Mouse (Mus musculus): ENCODE results near the gene Rasa3. TPM values are rescaled to one million over a fixed set of nuclear protein-coding genes. Genes with fewer than 3 reads are reported as not detected.

Rasa3 gene
- polyA plus RNA-seq, 1 experiment = 67.0 TPM

DNA sequence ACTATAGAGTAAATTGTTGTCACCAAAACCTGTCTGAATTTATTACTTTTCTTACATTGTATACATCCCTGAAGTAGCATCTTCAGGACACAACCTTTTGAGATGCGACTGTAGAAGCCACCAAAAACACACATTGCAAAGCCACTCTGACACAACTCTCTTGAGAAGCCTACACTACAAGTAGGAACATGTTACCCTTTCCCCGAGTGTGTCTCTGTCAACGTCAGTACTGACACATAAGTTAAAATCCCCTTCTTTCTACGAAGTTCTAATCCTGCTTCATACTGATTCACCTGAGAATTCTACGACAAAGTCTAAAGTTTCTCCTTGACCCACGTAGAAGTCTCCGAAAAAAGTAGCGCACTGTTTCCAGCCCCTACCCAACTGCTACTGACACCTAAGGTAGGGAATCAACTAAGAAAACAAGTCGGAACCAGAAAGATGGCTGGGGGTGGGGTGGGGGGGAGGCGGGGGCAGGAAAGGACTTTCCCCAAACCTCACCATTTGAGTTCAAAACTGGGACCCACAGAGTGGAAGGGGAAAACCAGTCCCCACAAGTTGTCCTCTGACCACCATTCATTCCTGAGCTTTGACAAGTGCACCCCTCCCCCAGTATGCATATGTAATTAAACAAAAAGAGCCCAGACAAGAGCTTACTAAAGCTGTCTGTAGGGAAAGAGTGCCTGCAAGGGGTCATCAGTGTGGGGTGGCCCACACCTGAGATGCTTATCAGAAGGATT, 47.9 kb downstream of the Rasa3 start:
- H3K27me3 ChIP-seq (ENCODE audit: control insufficient read depth, insufficient read depth, insufficient read length) = no peaks in the 10 kb centered on the region
- H3K79me3 ChIP-seq (ENCODE audit: low read depth) = peaks cover 38% of the 10 kb centered on the region
- H3K4me3 ChIP-seq (ENCODE audit: insufficient read depth, poor library complexity, severe bottlenecking) = no peak overlapping the region
- H3K79me2 ChIP-seq (ENCODE audit: control insufficient read depth, insufficient read depth) = peaks cover 86% of the 10 kb centered on the region
- TF ChIP-seq CTCF (IDR thresholded peaks at IDR 0.05; ENCODE audit: control insufficient read depth, insufficient read depth, insufficient read length) (no peak), FOSL1 (IDR thresholded peaks at IDR 0.05; ENCODE audit: insufficient read depth, low read length, poor library complexity, severe bottlenecking) (no peak), MAX (IDR thresholded peaks at IDR 0.05) (no peak), MYOG (IDR thresholded peaks at IDR 0.05; ENCODE audit: control insufficient read depth, extremely low read depth, insufficient read length) (no peak), USF1 (IDR thresholded peaks at IDR 0.05; ENCODE audit: low read depth) (no peak), MYOD1 (IDR thresholded peaks at IDR 0.05; ENCODE audit: control insufficient read depth, insufficient read length, low read depth) (no peak), CEBPB (IDR thresholded peaks at IDR 0.05; ENCODE audit: low read depth) (no peak)
- no peak overlapping the region for H3ac ChIP-seq (ENCODE audit: control insufficient read depth, insufficient read length, low read depth)
- peaks cover 74% of the 10 kb centered on the region for H3K36me3 ChIP-seq (ENCODE audit: control insufficient read depth, insufficient read depth)

DNA sequence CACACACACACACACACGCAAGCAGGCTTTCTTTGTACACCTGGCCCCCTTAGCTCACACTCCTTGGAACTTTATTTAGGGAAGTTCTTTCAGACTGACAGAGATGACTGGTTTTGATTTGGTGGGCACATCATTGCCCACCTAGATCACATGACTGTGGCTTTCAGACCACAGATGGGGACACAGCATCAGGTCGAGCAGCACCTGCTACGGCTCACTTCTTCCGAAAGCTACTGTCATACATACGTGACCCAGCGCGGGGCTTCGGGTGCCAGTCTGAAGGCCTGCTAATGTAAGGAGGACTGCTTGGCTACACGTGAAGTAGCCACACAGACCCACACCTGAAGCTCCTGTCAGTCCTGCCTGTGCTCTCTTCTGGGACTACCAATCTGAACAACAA, 49.3 kb downstream of the Rasa3 start:
- TF ChIP-seq USF1 (IDR thresholded peaks at IDR 0.05; ENCODE audit: low read depth) (no peak), MYOG (IDR thresholded peaks at IDR 0.05; ENCODE audit: control insufficient read depth, extremely low read depth, insufficient read length) (no peak), MAX (IDR thresholded peaks at IDR 0.05) (no peak), CEBPB (IDR thresholded peaks at IDR 0.05; ENCODE audit: low read depth) (no peak), CTCF (IDR thresholded peaks at IDR 0.05; ENCODE audit: control insufficient read depth, insufficient read depth, insufficient read length) (no peak), MYOD1 (IDR thresholded peaks at IDR 0.05; ENCODE audit: control insufficient read depth, insufficient read length, low read depth) (no peak), FOSL1 (IDR thresholded peaks at IDR 0.05; ENCODE audit: insufficient read depth, low read length, poor library complexity, severe bottlenecking) (no peak)
- Histone ChIP-seq H3K4me3 (ENCODE audit: insufficient read depth, poor library complexity, severe bottlenecking) (no peak overlapping the region), H3K36me3 (ENCODE audit: control insufficient read depth, insufficient read depth) (peaks cover 63% of the 10 kb centered on the region), H3K79me3 (ENCODE audit: low read depth) (peaks cover 30% of the 10 kb centered on the region), H3K79me2 (ENCODE audit: control insufficient read depth, insufficient read depth) (peaks cover 85% of the 10 kb centered on the region), H3ac (ENCODE audit: control insufficient read depth, insufficient read length, low read depth) (no peak overlapping the region), H3K27me3 (ENCODE audit: control insufficient read depth, insufficient read depth, insufficient read length) (no peaks in the 10 kb centered on the region)

DNA sequence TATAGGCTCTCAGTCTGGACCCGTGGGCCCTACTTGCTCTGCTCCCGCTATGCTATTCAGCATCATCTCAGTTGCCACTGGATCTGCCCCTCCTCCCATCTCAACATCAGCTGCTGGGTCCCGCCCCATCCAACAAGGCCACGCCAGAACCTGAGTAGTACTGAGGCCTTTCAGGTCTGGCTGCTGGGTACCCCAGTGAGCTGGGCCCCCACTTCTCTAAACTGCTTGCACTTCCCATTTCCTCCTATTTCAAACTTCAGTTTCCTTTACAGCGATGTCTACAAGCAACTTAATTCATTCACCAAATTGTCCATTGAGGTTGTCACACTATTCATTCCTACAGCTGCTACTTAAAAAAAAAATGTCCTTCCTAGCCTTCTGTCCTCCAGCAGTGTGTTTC, 49.8 kb downstream of the Rasa3 start:
- no peak overlapping the region for H3K4me3 ChIP-seq (ENCODE audit: insufficient read depth, poor library complexity, severe bottlenecking)

DNA sequence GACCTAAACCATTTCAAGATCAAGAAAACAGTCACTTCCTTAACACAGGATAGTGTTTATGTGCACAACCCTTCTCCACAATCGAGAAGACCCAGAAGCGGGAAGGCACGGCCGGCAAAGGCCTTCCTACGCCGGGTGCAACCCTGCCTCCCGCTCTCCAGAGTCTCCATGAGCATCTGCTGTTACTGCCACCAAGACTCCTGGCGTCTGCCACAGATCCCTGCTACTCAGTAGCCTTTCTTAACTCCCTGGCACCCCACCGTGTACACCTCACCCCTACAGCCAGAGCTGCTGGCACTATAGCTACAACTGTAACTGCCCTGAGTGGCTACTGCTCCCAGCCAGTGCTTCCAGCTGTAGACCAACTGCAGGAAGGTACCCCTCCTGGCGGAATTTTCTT, 51.3 kb downstream of the Rasa3 start:
- H3K79me2 ChIP-seq (ENCODE audit: control insufficient read depth, insufficient read depth) = peaks cover 87% of the 10 kb centered on the region
- H3ac ChIP-seq (ENCODE audit: control insufficient read depth, insufficient read length, low read depth) = no peak overlapping the region
- no peak overlapping the region for H3K4me3 ChIP-seq (ENCODE audit: insufficient read depth, poor library complexity, severe bottlenecking)
- TF ChIP-seq USF1 (IDR thresholded peaks at IDR 0.05; ENCODE audit: low read depth) = no peak
- no peak for TF ChIP-seq MAX (IDR thresholded peaks at IDR 0.05)
- TF ChIP-seq CTCF (IDR thresholded peaks at IDR 0.05; ENCODE audit: control insufficient read depth, insufficient read depth, insufficient read length) = no peak
- TF ChIP-seq CEBPB (IDR thresholded peaks at IDR 0.05; ENCODE audit: low read depth) = no peak
- TF ChIP-seq MYOG (IDR thresholded peaks at IDR 0.05; ENCODE audit: control insufficient read depth, extremely low read depth, insufficient read length) = no peak
- no peak for TF ChIP-seq FOSL1 (IDR thresholded peaks at IDR 0.05; ENCODE audit: insufficient read depth, low read length, poor library complexity, severe bottlenecking)
- peaks cover 39% of the 10 kb centered on the region for H3K79me3 ChIP-seq (ENCODE audit: low read depth)
- H3K27me3 ChIP-seq (ENCODE audit: control insufficient read depth, insufficient read depth, insufficient read length) = no peaks in the 10 kb centered on the region
- peaks cover 46% of the 10 kb centered on the region for H3K36me3 ChIP-seq (ENCODE audit: control insufficient read depth, insufficient read depth)

More for the DNA sequence above, 49.8 kb downstream of the Rasa3 start:
- Histone ChIP-seq H3ac (ENCODE audit: control insufficient read depth, insufficient read length, low read depth) (no peak overlapping the region), H3K27me3 (ENCODE audit: control insufficient read depth, insufficient read depth, insufficient read length) (no peaks in the 10 kb centered on the region), H3K79me2 (ENCODE audit: control insufficient read depth, insufficient read depth) (peaks cover 85% of the 10 kb centered on the region), H3K36me3 (ENCODE audit: control insufficient read depth, insufficient read depth) (peaks cover 58% of the 10 kb centered on the region), H3K79me3 (ENCODE audit: low read depth) (peaks cover 32% of the 10 kb centered on the region)
- no peak for TF ChIP-seq USF1 (IDR thresholded peaks at IDR 0.05; ENCODE audit: low read depth)
- TF ChIP-seq MYOG (IDR thresholded peaks at IDR 0.05; ENCODE audit: control insufficient read depth, extremely low read depth, insufficient read length) = no peak
- no peak for TF ChIP-seq CEBPB (IDR thresholded peaks at IDR 0.05; ENCODE audit: low read depth)
- no peak for TF ChIP-seq FOSL1 (IDR thresholded peaks at IDR 0.05; ENCODE audit: insufficient read depth, low read length, poor library complexity, severe bottlenecking)
- TF ChIP-seq MYOD1 (IDR thresholded peaks at IDR 0.05; ENCODE audit: control insufficient read depth, insufficient read length, low read depth) = no peak
- no peak for TF ChIP-seq MAX (IDR thresholded peaks at IDR 0.05)

DNA sequence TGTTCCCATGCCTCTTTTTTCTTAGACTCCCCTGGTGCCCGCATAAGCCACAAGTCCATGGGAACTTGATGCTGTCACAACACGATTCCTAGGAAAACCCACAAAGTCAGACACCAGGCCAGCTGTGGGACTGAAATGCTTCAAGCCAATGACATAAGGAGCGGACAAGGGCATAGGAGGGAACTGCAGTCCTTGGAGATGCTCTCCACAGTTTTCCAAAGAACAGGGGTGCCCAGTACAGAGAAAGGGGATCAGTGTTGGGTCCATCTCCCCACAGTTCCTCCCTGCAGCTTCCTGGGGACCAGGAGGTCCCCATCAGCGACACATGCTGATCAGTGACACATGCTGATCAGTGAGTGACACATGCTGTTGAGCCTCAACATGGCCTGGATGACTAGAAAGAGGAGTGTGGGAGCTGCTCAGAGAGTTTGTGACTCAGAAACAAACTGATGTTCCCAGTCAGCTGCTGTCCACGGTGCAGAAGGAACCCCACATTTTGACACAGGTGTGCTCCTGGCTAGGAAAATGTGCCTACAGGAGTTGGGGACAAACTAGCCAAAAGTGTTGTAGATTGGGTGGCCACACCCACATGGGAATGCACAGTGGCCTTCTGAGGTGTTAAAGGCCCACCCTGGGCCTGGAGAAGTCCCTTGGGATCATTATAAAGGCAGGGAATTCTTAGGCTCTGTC, 52.0 kb downstream of the Rasa3 start:
- H3K27me3 ChIP-seq (ENCODE audit: control insufficient read depth, insufficient read depth, insufficient read length) = no peaks in the 10 kb centered on the region

More for the DNA sequence above, 52.0 kb downstream of the Rasa3 start:
- Histone ChIP-seq H3K79me2 (ENCODE audit: control insufficient read depth, insufficient read depth) (peaks cover 84% of the 10 kb centered on the region), H3ac (ENCODE audit: control insufficient read depth, insufficient read length, low read depth) (no peak overlapping the region), H3K4me3 (ENCODE audit: insufficient read depth, poor library complexity, severe bottlenecking) (no peak overlapping the region), H3K36me3 (ENCODE audit: control insufficient read depth, insufficient read depth) (peaks cover 39% of the 10 kb centered on the region), H3K79me3 (ENCODE audit: low read depth) (peaks cover 37% of the 10 kb centered on the region)
- TF ChIP-seq MYOD1 (IDR thresholded peaks at IDR 0.05; ENCODE audit: control insufficient read depth, insufficient read length, low read depth) = peak; percentile 10
- no peak for TF ChIP-seq CEBPB (IDR thresholded peaks at IDR 0.05; ENCODE audit: low read depth)
